Mouse (Mus musculus): ENCODE measurements around the gene Runx1. TPM values are rescaled to one million over a fixed set of nuclear protein-coding genes. Genes with fewer than 3 reads are reported as not detected.

The Runx1 gene
- polyA plus RNA-seq, 1 experiment from 2014 or later = 4.1 TPM

- Histone ChIP-seq H3K9me3 (replicated peaks; ENCODE audit: control insufficient read depth, low read length) (no peaks in the 10 kb centered on the region), H3K27me3 (ENCODE audit: control insufficient read depth, insufficient read depth, low read depth, low read length) (no peaks in the 10 kb centered on the region), H3K36me3 (ENCODE audit: control insufficient read depth, insufficient read depth) (no peaks in the 10 kb centered on the region), H3K9ac (ENCODE audit: low read depth, low read length) (no peak overlapping the region), H3K27ac (ENCODE audit: low read length) (no peak overlapping the region), H3K4me2 (ENCODE audit: low read depth, low read length) (no peak overlapping the region), H3K4me3 (ENCODE audit: low read depth, low read length) (no peak overlapping the region), H3K4me1 (ENCODE audit: control insufficient read depth, low read depth, low read length) (peaks cover 6% of the 10 kb centered on the region)
- WGBS (ENCODE audit: insufficient replicate concordance) = 45% methylated on average over 14 of the region's 14 CpGs
- ATAC-seq (ENCODE audit: low read depth) = no peak
Observed at GRCm38 (mm10) chr16:92830479-92830878, 4.5 kb upstream of the Runx1 start.

GRCm38 (mm10) chr16:92828308-92828862, 2.4 kb upstream of the Runx1 start:
- no peak overlapping the region for H3K27ac ChIP-seq (ENCODE audit: low read length)
- H3K4me1 ChIP-seq (ENCODE audit: control insufficient read depth, low read depth, low read length) = peaks cover 17% of the 10 kb centered on the region
- no peak overlapping the region for H3K9ac ChIP-seq (ENCODE audit: low read depth, low read length)
- WGBS (ENCODE audit: insufficient replicate concordance) = 59% methylated on average over 8 of the region's 8 CpGs
- H3K36me3 ChIP-seq (ENCODE audit: control insufficient read depth, insufficient read depth) = no peaks in the 10 kb centered on the region
- no peak for ATAC-seq (ENCODE audit: low read depth)
- H3K27me3 ChIP-seq (ENCODE audit: control insufficient read depth, insufficient read depth, low read depth, low read length) = no peaks in the 10 kb centered on the region
- H3K4me2 ChIP-seq (ENCODE audit: low read depth, low read length) = no peak overlapping the region
- no peaks in the 10 kb centered on the region for H3K9me3 ChIP-seq (replicated peaks; ENCODE audit: control insufficient read depth, low read length)
- H3K4me3 ChIP-seq (ENCODE audit: low read depth, low read length) = no peak overlapping the region

GRCm38 (mm10) chr16:92827663-92828307, 1.8 kb upstream of the Runx1 start:
- WGBS (ENCODE audit: insufficient replicate concordance) = 52% methylated on average over 7 of the region's 7 CpGs
- Histone ChIP-seq H3K4me3 (ENCODE audit: low read depth, low read length) (no peak overlapping the region), H3K9ac (ENCODE audit: low read depth, low read length) (no peak overlapping the region), H3K27ac (ENCODE audit: low read length) (no peak overlapping the region), H3K9me3 (replicated peaks; ENCODE audit: control insufficient read depth, low read length) (no peaks in the 10 kb centered on the region), H3K36me3 (ENCODE audit: control insufficient read depth, insufficient read depth) (no peaks in the 10 kb centered on the region), H3K4me2 (ENCODE audit: low read depth, low read length) (no peak overlapping the region), H3K4me1 (ENCODE audit: control insufficient read depth, low read depth, low read length) (peaks cover 23% of the 10 kb centered on the region), H3K27me3 (ENCODE audit: control insufficient read depth, insufficient read depth, low read depth, low read length) (no peaks in the 10 kb centered on the region)
- no peak for ATAC-seq (ENCODE audit: low read depth)

- 58% methylated on average over 6 of the region's 6 CpGs for WGBS (ENCODE audit: insufficient replicate concordance)
- Histone ChIP-seq H3K27me3 (ENCODE audit: control insufficient read depth, insufficient read depth, low read depth, low read length) (no peaks in the 10 kb centered on the region), H3K27ac (ENCODE audit: low read length) (peak overlapping the region; percentile 89), H3K4me3 (ENCODE audit: low read depth, low read length) (no peak overlapping the region), H3K9ac (ENCODE audit: low read depth, low read length) (no peak overlapping the region), H3K36me3 (ENCODE audit: control insufficient read depth, insufficient read depth) (no peaks in the 10 kb centered on the region), H3K4me1 (ENCODE audit: control insufficient read depth, low read depth, low read length) (peaks cover 34% of the 10 kb centered on the region), H3K9me3 (replicated peaks; ENCODE audit: control insufficient read depth, low read length) (no peaks in the 10 kb centered on the region), H3K4me2 (ENCODE audit: low read depth, low read length) (peak overlapping the region; percentile 75; the same call in 1 of the 2 replicates)
- no peak for ATAC-seq (ENCODE audit: low read depth)
Observed at GRCm38 (mm10) chr16:92826683-92827082, 734 bp upstream of the Runx1 start.

GRCm38 (mm10) chr16:92825204-92825843, 625 bp downstream of the Runx1 start:
- H3K27ac ChIP-seq (ENCODE audit: low read length) = peak overlapping the region; percentile 89
- WGBS (ENCODE audit: insufficient replicate concordance) = 17% methylated on average over 18 of the region's 18 CpGs
- H3K27me3 ChIP-seq (ENCODE audit: control insufficient read depth, insufficient read depth, low read depth, low read length) = no peaks in the 10 kb centered on the region
- peak overlapping the region; percentile 68 for H3K9ac ChIP-seq (ENCODE audit: low read depth, low read length)
- peak overlapping the region; percentile 75 for H3K4me2 ChIP-seq (ENCODE audit: low read depth, low read length)
- no peaks in the 10 kb centered on the region for H3K36me3 ChIP-seq (ENCODE audit: control insufficient read depth, insufficient read depth)
- H3K4me1 ChIP-seq (ENCODE audit: control insufficient read depth, low read depth, low read length) = peaks cover 44% of the 10 kb centered on the region
- peak overlapping the region; percentile 62 for H3K4me3 ChIP-seq (ENCODE audit: low read depth, low read length)
- no peaks in the 10 kb centered on the region for H3K9me3 ChIP-seq (replicated peaks; ENCODE audit: control insufficient read depth, low read length)
- peak; percentile 48 for ATAC-seq (ENCODE audit: low read depth)

- H3K4me2 ChIP-seq (ENCODE audit: low read depth, low read length) = peak overlapping the region; percentile 75
- WGBS (ENCODE audit: insufficient replicate concordance) = 23% methylated on average over 9 of the region's 9 CpGs
- peak overlapping the region; percentile 68 for H3K9ac ChIP-seq (ENCODE audit: low read depth, low read length)
- peak overlapping the region; percentile 62 for H3K4me3 ChIP-seq (ENCODE audit: low read depth, low read length)
- no peaks in the 10 kb centered on the region for H3K9me3 ChIP-seq (replicated peaks; ENCODE audit: control insufficient read depth, low read length)
- H3K36me3 ChIP-seq (ENCODE audit: control insufficient read depth, insufficient read depth) = no peaks in the 10 kb centered on the region
- no peaks in the 10 kb centered on the region for H3K27me3 ChIP-seq (ENCODE audit: control insufficient read depth, insufficient read depth, low read depth, low read length)
- ATAC-seq (ENCODE audit: low read depth) = no peak
- peaks cover 49% of the 10 kb centered on the region for H3K4me1 ChIP-seq (ENCODE audit: control insufficient read depth, low read depth, low read length)
- H3K27ac ChIP-seq (ENCODE audit: low read length) = peak overlapping the region; percentile 89
Observed at GRCm38 (mm10) chr16:92824723-92825203, 1.2 kb downstream of the Runx1 start.

GRCm38 (mm10) chr16:92824003-92824722, 1.8 kb downstream of the Runx1 start:
- H3K36me3 ChIP-seq (ENCODE audit: control insufficient read depth, insufficient read depth) = no peaks in the 10 kb centered on the region
- H3K4me3 ChIP-seq (ENCODE audit: low read depth, low read length) = peak overlapping the region; percentile 62
- no peaks in the 10 kb centered on the region for H3K27me3 ChIP-seq (ENCODE audit: control insufficient read depth, insufficient read depth, low read depth, low read length)
- H3K27ac ChIP-seq (ENCODE audit: low read length) = peak overlapping the region; percentile 89
- peak overlapping the region; percentile 75 for H3K4me2 ChIP-seq (ENCODE audit: low read depth, low read length)
- no peak for ATAC-seq (ENCODE audit: low read depth)
- H3K9ac ChIP-seq (ENCODE audit: low read depth, low read length) = peak overlapping the region; percentile 68
- H3K4me1 ChIP-seq (ENCODE audit: control insufficient read depth, low read depth, low read length) = peaks cover 54% of the 10 kb centered on the region
- no peaks in the 10 kb centered on the region for H3K9me3 ChIP-seq (replicated peaks; ENCODE audit: control insufficient read depth, low read length)
- 21% methylated on average over 6 of the region's 6 CpGs for WGBS (ENCODE audit: insufficient replicate concordance)

- peak overlapping the region; percentile 2; the same call in 1 of the 2 replicates for H3K9ac ChIP-seq (ENCODE audit: low read depth, low read length)
- H3K4me1 ChIP-seq (ENCODE audit: control insufficient read depth, low read depth, low read length) = peaks cover 61% of the 10 kb centered on the region
- no peak for ATAC-seq (ENCODE audit: low read depth)
- H3K9me3 ChIP-seq (replicated peaks; ENCODE audit: control insufficient read depth, low read length) = no peaks in the 10 kb centered on the region
- H3K27me3 ChIP-seq (ENCODE audit: control insufficient read depth, insufficient read depth, low read depth, low read length) = no peaks in the 10 kb centered on the region
- WGBS (ENCODE audit: insufficient replicate concordance) = 16% methylated on average over 5 of the region's 5 CpGs
- peak overlapping the region; percentile 75 for H3K4me2 ChIP-seq (ENCODE audit: low read depth, low read length)
- H3K36me3 ChIP-seq (ENCODE audit: control insufficient read depth, insufficient read depth) = no peaks in the 10 kb centered on the region
- H3K27ac ChIP-seq (ENCODE audit: low read length) = peak overlapping the region; percentile 85; the same call in 1 of the 2 replicates
- peak overlapping the region; percentile 62 for H3K4me3 ChIP-seq (ENCODE audit: low read depth, low read length)
Observed at GRCm38 (mm10) chr16:92823381-92823862, 2.5 kb downstream of the Runx1 start.

Data from liver, embryonic 16.5 days (tissue).